Mouse (Mus musculus) E14TG2a.4 (cell line): ENCODE data around the gene Lmntd1.

Experiments used
- H3K27me3 ChIP-seq: 2 replicates; pipeline ENCODE4 v1.6.1; 2014; ENCODE audit warnings: low read length, control low read depth; ENCODE audit not compliant: insufficient read depth
- H3K36me3 ChIP-seq: 2 replicates; pipeline ENCODE4 v1.6.1; 2014; ENCODE audit warnings: low read length, control low read depth; ENCODE audit not compliant: insufficient read depth
- H3K4me1 ChIP-seq: replicated peaks from 2 replicates; pipeline ENCODE4 v1.6.1; 2014; ENCODE audit warnings: low read depth, low read length, control low read depth
- H3K4me3 ChIP-seq: replicated peaks from 2 replicates; pipeline ENCODE4 v1.5.1; 2014; ENCODE audit warnings: mild to moderate bottlenecking, low read length
- H3K9me3 ChIP-seq: 2 replicates; pipeline ENCODE4 v1.6.1; 2014; ENCODE audit warnings: low read length, control low read depth
- CTCF ChIP-seq: conservative IDR thresholded peaks from 2 replicates; pipeline ENCODE4 v1.5.1; 2014; ENCODE audit warnings: low read length
- NANOG ChIP-seq: IDR thresholded peaks from 2 replicates; pipeline ENCODE4 v1.6.1; 2014; ENCODE audit warnings: borderline replicate concordance, low read length, mixed read lengths
- POU5F1 ChIP-seq: IDR thresholded peaks from 2 replicates; pipeline ENCODE4 v1.6.1; 2014; ENCODE audit warnings: low read length, borderline replicate concordance

Gene Lmntd1

GRCm38 (mm10) chr6:145389904-145390303 lies 224.2 kb downstream of the Lmntd1 start:
- Histone ChIP-seq H3K9me3 (0 out of 2 replicates have a peak, but pooled peaks cover 6% of the 10 kb centered on the region), H3K27me3 (no peaks in the 10 kb centered on the region), H3K36me3 (no peaks in the 10 kb centered on the region), H3K4me1 (no peaks in the 10 kb centered on the region), H3K4me3 (no peak overlapping the region)
- TF ChIP-seq NANOG: no peak
- TF ChIP-seq CTCF: no peak
- no peak for TF ChIP-seq POU5F1

- Histone ChIP-seq H3K36me3 (no peaks in the 10 kb centered on the region), H3K4me1 (no peaks in the 10 kb centered on the region), H3K27me3 (no peaks in the 10 kb centered on the region), H3K9me3 (0 out of 2 replicates have a peak, but pooled peaks cover 6% of the 10 kb centered on the region), H3K4me3 (no peak overlapping the region)
- TF ChIP-seq NANOG (no peak), CTCF (no peak), POU5F1 (no peak)
Measured at GRCm38 (mm10) chr6:145387378-145387777, 226.7 kb downstream of the Lmntd1 start.

- TF ChIP-seq CTCF (no peak), POU5F1 (no peak), NANOG (no peak)
- no peaks in the 10 kb centered on the region for H3K27me3 ChIP-seq
- H3K36me3 ChIP-seq: no peaks in the 10 kb centered on the region
- H3K9me3 ChIP-seq: no peaks in the 10 kb centered on the region
- H3K4me3 ChIP-seq: no peak overlapping the region
- H3K4me1 ChIP-seq: no peaks in the 10 kb centered on the region
Measured at GRCm38 (mm10) chr6:145382586-145383380, 231.3 kb downstream of the Lmntd1 start.

GRCm38 (mm10) chr6:145380961-145381360 lies 233.2 kb downstream of the Lmntd1 start:
- no peaks in the 10 kb centered on the region for H3K27me3 ChIP-seq
- no peaks in the 10 kb centered on the region for H3K9me3 ChIP-seq
- no peak overlapping the region for H3K4me3 ChIP-seq
- no peaks in the 10 kb centered on the region for H3K36me3 ChIP-seq
- no peaks in the 10 kb centered on the region for H3K4me1 ChIP-seq
- no peak for TF ChIP-seq NANOG
- TF ChIP-seq CTCF: no peak
- TF ChIP-seq POU5F1: no peak

GRCm38 (mm10) chr6:145379175-145379574 lies 234.9 kb downstream of the Lmntd1 start:
- Histone ChIP-seq H3K27me3 (no peaks in the 10 kb centered on the region), H3K4me3 (no peak overlapping the region)
- TF ChIP-seq NANOG (no peak), CTCF (no peak), POU5F1 (no peak)

GRCm38 (mm10) chr6:145378689-145379088 lies 235.4 kb downstream of the Lmntd1 start:
- H3K4me1 ChIP-seq: no peaks in the 10 kb centered on the region
- no peak for TF ChIP-seq POU5F1
- no peak for TF ChIP-seq NANOG
- TF ChIP-seq CTCF: no peak
- H3K27me3 ChIP-seq: no peaks in the 10 kb centered on the region
- H3K9me3 ChIP-seq: no peaks in the 10 kb centered on the region
- H3K4me3 ChIP-seq: no peak overlapping the region
- no peaks in the 10 kb centered on the region for H3K36me3 ChIP-seq

More at GRCm38 (mm10) chr6:145379175-145379574, 234.9 kb downstream of the Lmntd1 start:
- Histone ChIP-seq H3K36me3 (no peaks in the 10 kb centered on the region), H3K9me3 (no peaks in the 10 kb centered on the region), H3K4me1 (no peaks in the 10 kb centered on the region)

GRCm38 (mm10) chr6:145374372-145374771 lies 239.7 kb downstream of the Lmntd1 start:
- Histone ChIP-seq H3K4me1 (no peaks in the 10 kb centered on the region), H3K27me3 (no peaks in the 10 kb centered on the region), H3K36me3 (no peaks in the 10 kb centered on the region), H3K4me3 (no peak overlapping the region), H3K9me3 (no peaks in the 10 kb centered on the region)
- TF ChIP-seq CTCF: no peak

- Histone ChIP-seq H3K4me3 (no peak overlapping the region), H3K27me3 (no peaks in the 10 kb centered on the region), H3K9me3 (no peaks in the 10 kb centered on the region), H3K36me3 (no peaks in the 10 kb centered on the region), H3K4me1 (no peaks in the 10 kb centered on the region)
- TF ChIP-seq CTCF: no peak
Measured at GRCm38 (mm10) chr6:145373712-145374221, 240.4 kb downstream of the Lmntd1 start.

GRCm38 (mm10) chr6:145372066-145372465 lies 242.1 kb downstream of the Lmntd1 start:
- Histone ChIP-seq H3K27me3 (no peaks in the 10 kb centered on the region), H3K9me3 (no peaks in the 10 kb centered on the region), H3K36me3 (no peaks in the 10 kb centered on the region), H3K4me3 (no peak overlapping the region), H3K4me1 (no peaks in the 10 kb centered on the region)
- TF ChIP-seq POU5F1 (no peak), CTCF (no peak), NANOG (no peak)

- Histone ChIP-seq H3K9me3 (no peaks in the 10 kb centered on the region), H3K4me3 (no peak overlapping the region), H3K4me1 (no peaks in the 10 kb centered on the region), H3K27me3 (no peaks in the 10 kb centered on the region), H3K36me3 (no peaks in the 10 kb centered on the region)
- TF ChIP-seq NANOG: no peak
- TF ChIP-seq CTCF: no peak
- no peak for TF ChIP-seq POU5F1
Measured at GRCm38 (mm10) chr6:145371586-145371985, 242.5 kb downstream of the Lmntd1 start.
